Mouse (Mus musculus): ENCODE measurements around the gene Olfr318.

DNA sequence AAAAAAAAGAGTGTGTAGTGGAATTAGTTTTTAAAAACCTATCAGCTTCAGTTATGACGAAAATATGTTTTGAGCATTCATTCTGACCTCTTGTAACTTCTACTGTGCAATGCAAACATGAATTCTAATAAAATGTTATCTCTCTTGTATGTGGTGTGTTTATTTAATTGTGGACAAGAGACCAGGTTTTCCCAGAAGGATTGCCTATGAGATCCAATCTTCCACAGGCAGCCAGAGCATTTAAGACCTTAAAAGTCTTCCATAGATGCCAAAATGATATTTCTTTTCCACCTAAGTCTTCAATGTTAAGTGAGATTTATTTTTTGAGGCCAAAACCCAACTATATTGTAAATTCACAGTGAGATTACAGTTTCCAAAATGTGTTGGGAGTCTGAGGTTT is 43.0 kb downstream of the Olfr318 start, which contains the start of gene Olfr320:
- TF ChIP-seq CTCF (IDR thresholded peaks at IDR 0.05), result no peak
- no peak for TF ChIP-seq EP300 (IDR thresholded peaks at IDR 0.05)
